Mouse (Mus musculus) G1E (cell line): ENCODE results near the gene Aprt. TPM values are rescaled to one million over a fixed set of nuclear protein-coding genes. Genes with fewer than 3 reads are reported as not detected.

Source experiments
- ATAC-seq: 2 replicates; pipeline ENCODE4 v1.8.0; 2016; ENCODE audit warnings: mild to moderate bottlenecking; ENCODE audit not compliant: insufficient number of reproducible peaks, poor library complexity, low FRiP score, severe bottlenecking; ENCODE audit errors: extremely low read depth
- DNase-seq: peaks from one replicate; pipeline ENCODE4 v3.0.0; 2012; ENCODE audit warnings: low spot score
- H3K27me3 ChIP-seq: 2 replicates; pipeline ENCODE4 v1.6.1; 2012; ENCODE audit warnings: mild to moderate bottlenecking, low read length, inconsistent platforms; ENCODE audit not compliant: insufficient read depth
- H3K36me3 ChIP-seq: replicated peaks from 2 replicates; pipeline ENCODE3; 2012; ENCODE audit warnings: mild to moderate bottlenecking, inconsistent platforms
- H3K4me1 ChIP-seq: 2 replicates; pipeline ENCODE4 v1.6.1; 2012; ENCODE audit warnings: low read depth, low read length, inconsistent platforms, mixed read lengths; ENCODE audit not compliant: insufficient read depth
- H3K4me3 ChIP-seq: 2 replicates; pipeline ENCODE4 v1.5.1; 2012; ENCODE audit warnings: low read depth, mild to moderate bottlenecking, inconsistent platforms, low read length, moderate library complexity, mixed read lengths
- H3K9me3 ChIP-seq: replicated peaks from 2 replicates; pipeline ENCODE4 v1.6.1; 2012; ENCODE audit warnings: inconsistent platforms
- CTCF ChIP-seq: IDR thresholded peaks from 2 replicates; pipeline ENCODE4 v1.5.1; 2012; ENCODE audit warnings: low read depth, low read length, inconsistent platforms, mixed read lengths
- GATA1 ChIP-seq: IDR thresholded peaks from 2 replicates; pipeline ENCODE4 v1.6.1; 2012; ENCODE audit warnings: borderline replicate concordance, low read length, inconsistent platforms, mixed read lengths
- GATA2 ChIP-seq: IDR thresholded peaks from 2 replicates; pipeline ENCODE4 v1.6.1; 2012; ENCODE audit warnings: low read depth, low read length, inconsistent platforms, borderline replicate concordance
- POLR2AphosphoS5 ChIP-seq: IDR thresholded peaks from 2 replicates; pipeline ENCODE4 v1.6.1; 2012; ENCODE audit warnings: low read depth, low read length, inconsistent platforms; ENCODE audit not compliant: insufficient replicate concordance
- TAL1 ChIP-seq: conservative IDR thresholded peaks from 2 replicates; pipeline ENCODE4 v1.6.1; 2012; ENCODE audit warnings: low read depth, low read length, inconsistent platforms, mixed read lengths
- polyA plus RNA-seq: library from polyadenylated mRNA; stranded (reverse); fragments of >175 nt; gene quantifications from 2 replicates; pipeline ENCODE4 v1.2.3, GENCODE M21; 2012
- total RNA-seq, 2 experiments: library from RNA; stranded (forward) in 1 of 2; stranded (reverse) in 1 of 2; fragments of 200-1000 nt in 1 of 2; fragments of >200 nt in 1 of 2; fragmentation: Nextera tagmentation in 1 of 2; gene quantifications; 2 replicates each; pipeline ENCODE4 v1.2.3; 2014 to 2017

The Aprt gene
- total and polyA plus RNA-seq, 3 experiments = 100.0 to 389 (median 112) TPM

DNA sequence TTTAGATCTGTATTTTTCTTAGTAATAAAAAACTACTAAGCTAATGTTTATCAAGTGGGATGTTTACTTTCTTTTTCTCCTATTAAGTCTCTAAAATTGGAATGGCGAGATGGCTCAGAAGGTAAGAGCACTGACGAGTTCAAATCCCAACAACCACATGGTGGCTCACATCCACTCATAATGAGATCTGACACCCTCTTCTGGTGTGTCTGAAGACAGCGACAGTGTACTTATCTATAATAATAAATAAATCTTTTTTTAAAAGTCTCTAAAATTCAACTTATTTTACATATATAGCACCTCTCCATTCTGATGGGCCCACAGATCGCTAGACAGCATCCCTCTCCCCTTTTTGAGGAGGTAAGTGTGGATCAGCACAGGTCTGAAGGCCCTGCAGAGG is 33.5 kb upstream of the Aprt start:
- DNase-seq = no peak
- Histone ChIP-seq H3K27me3 (peaks cover 10% of the 10 kb centered on the region; the same call in 1 of the 2 replicates), H3K4me3 (no peak overlapping the region), H3K36me3 (peaks cover 26% of the 10 kb centered on the region), H3K9me3 (no peaks in the 10 kb centered on the region), H3K4me1 (peaks cover 20% of the 10 kb centered on the region)
- TF ChIP-seq GATA1 (no peak), POLR2AphosphoS5 (no peak), TAL1 (no peak), CTCF (no peak), GATA2 (no peak)
- ATAC-seq = no peak

DNA sequence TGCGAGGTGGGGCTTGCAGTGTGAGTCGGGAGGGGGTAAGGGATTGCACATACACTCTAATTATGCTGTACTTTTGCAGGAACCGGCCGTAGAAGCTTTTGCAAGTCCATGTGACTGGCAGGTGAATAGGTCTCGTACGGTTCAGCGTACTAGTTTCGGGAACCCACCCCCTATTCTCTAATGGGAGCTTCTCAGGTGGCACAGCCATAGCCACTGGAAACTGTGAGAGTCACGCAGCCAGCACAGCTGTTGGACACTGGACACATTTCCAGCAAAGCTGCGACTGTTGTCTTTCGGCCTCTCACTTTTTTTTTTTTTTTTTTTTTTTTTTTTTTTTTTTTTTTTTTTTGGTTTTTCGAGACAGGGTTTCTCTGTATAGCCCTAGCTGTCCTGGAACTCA is 30.1 kb upstream of the Aprt start:
- Histone ChIP-seq H3K27me3 (peaks cover 35% of the 10 kb centered on the region), H3K4me3 (no peak overlapping the region), H3K9me3 (no peaks in the 10 kb centered on the region), H3K4me1 (peaks cover 15% of the 10 kb centered on the region), H3K36me3 (peaks cover 7% of the 10 kb centered on the region)
- no peak for DNase-seq
- TF ChIP-seq CTCF = no peak
- no peak for TF ChIP-seq TAL1
- TF ChIP-seq POLR2AphosphoS5 = no peak
- no peak for ATAC-seq

- Histone ChIP-seq H3K36me3 (peaks cover 11% of the 10 kb centered on the region), H3K27me3 (peaks cover 44% of the 10 kb centered on the region), H3K9me3 (no peaks in the 10 kb centered on the region), H3K4me1 (peaks cover 7% of the 10 kb centered on the region), H3K4me3 (no peak overlapping the region)
- TF ChIP-seq CTCF (no peak), TAL1 (no peak), GATA2 (no peak)
- ATAC-seq (no peak), DNase-seq (no peak)
Observed at GRCm38 (mm10) chr8:122605367-122605766, 28.7 kb upstream of the Aprt start.

GRCm38 (mm10) chr8:122604640-122605039 is 27.9 kb upstream of the Aprt start:
- no peak for TF ChIP-seq GATA2
- TF ChIP-seq TAL1 = no peak
- no peak for TF ChIP-seq GATA1
- TF ChIP-seq POLR2AphosphoS5 = no peak
- no peak for TF ChIP-seq CTCF
- DNase-seq (no peak), ATAC-seq (no peak)
- H3K4me3 ChIP-seq = no peak overlapping the region
- peaks cover 14% of the 10 kb centered on the region for H3K36me3 ChIP-seq
- H3K9me3 ChIP-seq = no peaks in the 10 kb centered on the region
- peaks cover 6% of the 10 kb centered on the region for H3K4me1 ChIP-seq
- peaks cover 48% of the 10 kb centered on the region for H3K27me3 ChIP-seq

DNA sequence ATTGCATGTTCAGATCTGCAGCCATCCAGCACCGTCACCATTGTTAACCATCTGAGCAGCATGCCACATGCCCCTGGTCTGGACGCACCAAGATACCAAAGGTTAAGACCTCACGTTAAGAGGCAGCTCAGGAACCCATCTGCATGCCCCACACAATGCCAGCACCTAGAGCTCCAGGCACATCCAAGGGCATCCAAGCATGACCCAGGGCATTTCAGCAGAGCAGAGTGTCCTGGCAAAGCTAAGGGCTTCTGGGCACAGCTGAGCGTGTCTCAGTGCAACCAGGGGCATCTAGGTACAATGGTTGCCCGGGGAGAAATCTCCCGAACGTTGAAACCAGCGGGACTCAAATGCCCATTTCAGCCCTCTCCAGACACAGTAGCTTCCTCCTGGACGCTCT is 24.0 kb upstream of the Aprt start:
- Histone ChIP-seq H3K4me1 (peaks cover 6% of the 10 kb centered on the region), H3K36me3 (peaks cover 24% of the 10 kb centered on the region), H3K4me3 (no peak overlapping the region), H3K9me3 (no peaks in the 10 kb centered on the region), H3K27me3 (peaks cover 53% of the 10 kb centered on the region)
- ATAC-seq = no peak
- no peak for DNase-seq
- TF ChIP-seq GATA2 (no peak), GATA1 (no peak), POLR2AphosphoS5 (no peak), CTCF (no peak), TAL1 (no peak)

GRCm38 (mm10) chr8:122596031-122596430 is 19.3 kb upstream of the Aprt start:
- Histone ChIP-seq H3K36me3 (peaks cover 30% of the 10 kb centered on the region), H3K4me1 (peaks cover 2% of the 10 kb centered on the region; the same call in 1 of the 2 replicates), H3K4me3 (no peak overlapping the region), H3K9me3 (no peaks in the 10 kb centered on the region), H3K27me3 (peaks cover 63% of the 10 kb centered on the region)
- DNase-seq (no peak), ATAC-seq (no peak)
- TF ChIP-seq CTCF (no peak), GATA2 (no peak), POLR2AphosphoS5 (no peak), TAL1 (no peak), GATA1 (no peak)

GRCm38 (mm10) chr8:122593783-122594507 is 17.2 kb upstream of the Aprt start:
- Histone ChIP-seq H3K4me1 (peaks cover 2% of the 10 kb centered on the region; the same call in 1 of the 2 replicates), H3K27me3 (peaks cover 66% of the 10 kb centered on the region), H3K4me3 (no peak overlapping the region), H3K9me3 (no peaks in the 10 kb centered on the region), H3K36me3 (peaks cover 23% of the 10 kb centered on the region)
- ATAC-seq = no peak
- DNase-seq = no peak
- TF ChIP-seq GATA2 (no peak), CTCF (no peak), POLR2AphosphoS5 (no peak), GATA1 (no peak), TAL1 (no peak)
